Mouse (Mus musculus) left cerebral cortex, adult 11 months (tissue): ENCODE results near the gene Arl9.
"Not testable (repeated sequence)": the region's sequence is repeated elsewhere in the genome, so short reads cannot be mapped to it uniquely, and the experiment has no call there.

Experiments
- DNase-seq: peaks from one replicate; pipeline ENCODE4 v3.0.0; 2022; ENCODE audit warnings: low spot score

Gene Arl9

GRCm38 (mm10) chr5:77015544-77016482, 12.0 kb downstream of the Arl9 start, which contains the start of gene Thegl:
TSS of gene Thegl (plus strand) at chr5:77016023.
- peak; percentile 29 for DNase-seq

GRCm38 (mm10) chr5:77028034-77028433, 24.2 kb downstream of the Arl9 start:
- DNase-seq: no peak

- DNase-seq: no peak
Measured at GRCm38 (mm10) chr5:77029735-77030134, 25.9 kb downstream of the Arl9 start.

- not testable (repeated sequence) for DNase-seq
Measured at GRCm38 (mm10) chr5:77035101-77035500, 31.2 kb downstream of the Arl9 start.

- DNase-seq: no peak
Measured at GRCm38 (mm10) chr5:77038451-77038850, 34.6 kb downstream of the Arl9 start.

GRCm38 (mm10) chr5:77039391-77039790, 35.5 kb downstream of the Arl9 start:
- DNase-seq: no peak

GRCm38 (mm10) chr5:77044362-77044761, 40.5 kb downstream of the Arl9 start:
- DNase-seq: no peak

GRCm38 (mm10) chr5:77052616-77053015, 48.8 kb downstream of the Arl9 start:
- DNase-seq: no peak

- DNase-seq: no peak
Measured at GRCm38 (mm10) chr5:77056881-77057440, 53.1 kb downstream of the Arl9 start.
